Mouse (Mus musculus) heart, adult 2 months (tissue): ENCODE data around the gene Ldb3. TPM values are rescaled to one million over a fixed set of nuclear protein-coding genes. Genes with fewer than 3 reads are reported as not detected.

Experiments
- DNase-seq, 2 experiments: peaks; one replicate each; pipeline ENCODE4 v3.0.0; 2021
- H3K27ac ChIP-seq: fragments of 200-600 bp; 2 replicates; pipeline ENCODE4 v1.8.1; 2022
- H3K27me3 ChIP-seq: fragments of 200-500 bp; 2 replicates; pipeline ENCODE4 v1.6.1; 2012; ENCODE audit warnings: mild to moderate bottlenecking, low read length, inconsistent platforms, mixed read lengths; ENCODE audit not compliant: control insufficient read depth, insufficient read depth
- H3K36me3 ChIP-seq: fragments of 200-500 bp; 2 replicates; pipeline ENCODE4 v1.6.1; 2012; ENCODE audit warnings: low read length, inconsistent platforms; ENCODE audit not compliant: control insufficient read depth, insufficient read depth
- H3K4me1 ChIP-seq: fragments of 200-500 bp; 2 replicates; pipeline ENCODE4 v1.6.1; 2011; ENCODE audit warnings: low read length; ENCODE audit not compliant: control insufficient read depth, insufficient read depth
- H3K4me3 ChIP-seq: fragments of 200-600 bp; 2 replicates; pipeline ENCODE4 v1.8.1; 2022
- H3K79me2 ChIP-seq: fragments of 200-500 bp; replicated peaks from 2 replicates; pipeline ENCODE4 v1.6.1; 2012; ENCODE audit warnings: mild to moderate bottlenecking, inconsistent platforms, low read length, moderate library complexity, mixed read lengths; ENCODE audit not compliant: control insufficient read depth, insufficient read depth
- H3K9ac ChIP-seq: fragments of 200-500 bp; 2 replicates; pipeline ENCODE4 v1.6.1; 2012; ENCODE audit warnings: low read depth, mild to moderate bottlenecking, control low read depth, inconsistent platforms, low read length, mixed read lengths
- CTCF ChIP-seq: fragments of 200-600 bp; IDR thresholded peaks from 2 replicates; pipeline ENCODE4 v1.8.1; 2022; ENCODE audit warnings: antibody characterized with exemption, mild to moderate bottlenecking, moderate library complexity
- EP300 ChIP-seq: fragments of 200-500 bp; IDR thresholded peaks from 2 replicates; pipeline ENCODE4 v1.6.1; 2011; ENCODE audit warnings: low read depth, low read length, control low read depth; ENCODE audit not compliant: insufficient read depth
- POLR2A ChIP-seq: fragments of 200-500 bp; IDR thresholded peaks from 2 replicates; pipeline ENCODE4 v1.6.1; 2011; ENCODE audit warnings: mild to moderate bottlenecking, low read depth, low read length, control low read depth; ENCODE audit not compliant: insufficient read depth
- WGBS: fragments of 180-500 bp; shearing (Covaris S2); methylation state at CpG from one replicate; pipeline ENCODE4 v1.1.7; 2018; 5-methylcytosine and 5-hydroxymethylcytosine counted together
- intact Hi-C: fragments of 180-260 bp; cut with DNase I; formaldehyde crosslinking; loops from one replicate; pipeline ENCODE4 v1.15.1; 2025
- polyA plus RNA-seq: library from polyadenylated mRNA; depleted of rRNA; stranded (reverse); fragments of >200 nt; gene quantifications from 2 replicates; pipeline ENCODE4 v1.2.3, GENCODE M21; 2012
- total RNA-seq, 2 experiments: library from RNA; stranded (reverse); gene quantifications; 2 replicates each; pipeline ENCODE4 v1.2.3; 2021

Ldb3 gene
- total and polyA plus RNA-seq, 3 experiments = 940 to 1,138 (median 1,084) TPM

- TF ChIP-seq EP300 (no peak), POLR2A (no peak), CTCF (no peak)
- WGBS = 80% methylated on average over 8 of the region's 8 CpGs
- Histone ChIP-seq H3K36me3 (peaks cover 3% of the 10 kb centered on the region), H3K27ac (no peak within 1 kb of the TSS), H3K9ac (no peak within 1 kb of the TSS), H3K4me3 (no peak within 1 kb of the TSS), H3K4me1 (no peaks in the 10 kb centered on the region; the same call in 1 of the 2 replicates), H3K27me3 (peaks cover 2% of the 10 kb centered on the region), H3K79me2 (no peaks in the 10 kb centered on the region)
- no peak for DNase-seq
- intact Hi-C loops = no loop called here
These were observed 65.8 kb downstream of the Ldb3 start, which contains the start of gene 9230112D13Rik for GRCm38 (mm10) chr14:34522701-34523100. TSS of gene 9230112D13Rik (minus strand) at chr14:34522801.

DNA sequence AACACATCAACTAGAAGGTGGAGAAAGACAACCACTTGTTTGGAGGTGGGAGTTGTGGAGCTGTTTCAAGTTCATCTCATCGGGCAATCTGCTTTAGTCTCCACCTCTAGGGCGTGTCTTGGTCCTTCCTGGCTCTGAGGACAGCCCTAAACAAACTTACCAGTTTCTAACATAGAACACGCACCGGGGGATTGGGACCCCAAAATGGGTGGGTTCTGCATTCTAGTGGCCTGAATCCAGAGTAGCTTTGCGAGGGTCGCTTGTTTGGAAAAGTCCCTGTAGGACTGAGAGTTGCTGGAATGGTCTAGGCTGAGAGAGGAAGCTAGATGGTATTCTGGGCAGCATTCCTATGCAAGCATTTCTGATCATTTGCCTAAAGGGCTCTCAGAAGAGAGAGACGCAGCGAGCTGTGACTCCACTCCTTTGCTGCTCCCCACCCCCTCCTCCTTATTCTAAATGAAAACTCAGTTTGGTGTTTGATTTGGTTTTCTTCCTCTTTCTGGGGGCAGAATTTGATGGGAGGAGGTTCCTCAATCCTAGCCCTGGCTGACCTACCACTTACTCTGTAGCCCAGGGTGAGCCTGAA lies 70.4 kb downstream of the Ldb3 start:
- WGBS = 63% methylated on average over 8 of the region's 8 CpGs
- no peaks in the 10 kb centered on the region for H3K36me3 ChIP-seq
- peaks cover 3% of the 10 kb centered on the region for H3K4me1 ChIP-seq
- H3K4me3 ChIP-seq = no peak overlapping the region
- H3K27me3 ChIP-seq = peaks cover 2% of the 10 kb centered on the region
- no peaks in the 10 kb centered on the region for H3K79me2 ChIP-seq
- H3K9ac ChIP-seq = no peak overlapping the region
- DNase-seq = no peak
- H3K27ac ChIP-seq = no peak overlapping the region
- intact Hi-C loops = loop anchor here (5.0 kb wide), 1 partner anchor 41 kb away; no protein-coding TSS in a partner anchor
- TF ChIP-seq POLR2A = no peak
- TF ChIP-seq CTCF = no peak
- TF ChIP-seq EP300 = no peak

DNA sequence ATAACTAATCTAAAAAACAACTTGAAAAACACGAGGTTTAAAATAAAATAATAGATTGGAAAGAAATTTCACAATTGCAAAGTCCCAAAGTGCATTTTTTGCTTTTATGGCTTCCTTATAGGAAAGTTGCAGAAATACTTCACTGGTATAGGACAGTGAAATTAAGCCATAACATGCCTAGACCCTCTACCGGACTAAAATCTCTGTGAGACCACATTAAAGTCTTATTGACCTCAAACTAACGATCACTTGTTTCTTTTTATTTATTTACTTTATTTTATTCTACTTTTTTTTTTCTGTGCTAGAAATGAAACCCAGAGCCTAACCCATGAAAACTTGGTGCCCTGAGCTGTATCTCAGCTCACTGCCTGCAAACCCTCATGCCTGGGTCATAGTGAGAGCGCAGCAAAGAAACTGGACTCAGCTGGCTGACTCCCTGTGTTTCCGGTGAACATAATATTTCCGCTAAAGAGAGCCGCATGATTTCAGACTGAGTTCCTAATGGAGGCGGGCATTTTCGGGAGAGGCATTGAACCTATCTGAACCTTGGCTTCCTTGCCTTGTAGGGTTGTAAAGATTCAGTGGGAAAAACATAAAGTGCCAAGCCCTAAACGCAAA lies 71.4 kb downstream of the Ldb3 start:
- Histone ChIP-seq H3K4me1 (peaks cover 3% of the 10 kb centered on the region), H3K36me3 (no peaks in the 10 kb centered on the region), H3K27ac (no peak overlapping the region), H3K9ac (no peak overlapping the region), H3K4me3 (no peak overlapping the region), H3K79me2 (no peaks in the 10 kb centered on the region), H3K27me3 (peaks cover 2% of the 10 kb centered on the region)
- intact Hi-C loops = loop anchor here (5.0 kb wide), 1 partner anchor 40 kb away; no protein-coding TSS in a partner anchor
- no peak for DNase-seq
- WGBS = 75% methylated on average over 10 of the region's 10 CpGs
- no peak for TF ChIP-seq POLR2A
- no peak for TF ChIP-seq CTCF

DNA sequence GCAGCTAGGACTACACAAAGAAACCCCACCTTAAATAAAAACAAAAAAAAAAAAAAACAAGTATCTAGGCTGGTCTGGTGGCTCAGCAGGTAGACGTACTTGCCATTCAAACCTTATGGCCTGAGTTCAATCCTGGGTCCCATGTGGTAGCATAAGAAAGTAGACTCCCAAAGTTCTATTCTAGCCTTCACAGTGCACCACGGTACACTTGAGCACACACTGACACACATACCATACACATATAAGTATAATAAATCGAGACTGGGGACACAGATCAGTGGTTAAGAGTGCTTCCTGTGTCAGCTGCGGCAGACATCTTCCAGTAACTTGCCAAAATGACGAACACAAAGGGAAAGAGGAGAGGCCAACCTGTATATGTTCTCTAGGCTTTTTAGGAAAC lies 72.6 kb downstream of the Ldb3 start:
- Histone ChIP-seq H3K36me3 (no peaks in the 10 kb centered on the region), H3K27ac (no peak overlapping the region), H3K27me3 (peaks cover 2% of the 10 kb centered on the region), H3K4me1 (peaks cover 3% of the 10 kb centered on the region), H3K79me2 (no peaks in the 10 kb centered on the region), H3K4me3 (no peak overlapping the region), H3K9ac (no peak overlapping the region)
- WGBS = 73% methylated on average over 5 of the region's 5 CpGs
- intact Hi-C loops = loop anchor here (5.0 kb wide), 1 partner anchor 39 kb away; no protein-coding TSS in a partner anchor
- TF ChIP-seq EP300 (no peak), POLR2A (no peak), CTCF (no peak)
- DNase-seq = no peak

GRCm38 (mm10) chr14:34514120-34514519 lies 74.4 kb downstream of the Ldb3 start:
- intact Hi-C loops = no loop called here
- WGBS = 20% methylated on average over 6 of the region's 6 CpGs
- TF ChIP-seq POLR2A (no peak), CTCF (peak; percentile 45)
- Histone ChIP-seq H3K9ac (no peak overlapping the region), H3K79me2 (no peaks in the 10 kb centered on the region), H3K4me1 (peaks cover 3% of the 10 kb centered on the region), H3K36me3 (no peaks in the 10 kb centered on the region), H3K27me3 (no peaks in the 10 kb centered on the region), H3K4me3 (no peak overlapping the region), H3K27ac (peak overlapping the region; percentile 18)
- DNase-seq = peak in 1 of 2 experiments; percentile 50

DNA sequence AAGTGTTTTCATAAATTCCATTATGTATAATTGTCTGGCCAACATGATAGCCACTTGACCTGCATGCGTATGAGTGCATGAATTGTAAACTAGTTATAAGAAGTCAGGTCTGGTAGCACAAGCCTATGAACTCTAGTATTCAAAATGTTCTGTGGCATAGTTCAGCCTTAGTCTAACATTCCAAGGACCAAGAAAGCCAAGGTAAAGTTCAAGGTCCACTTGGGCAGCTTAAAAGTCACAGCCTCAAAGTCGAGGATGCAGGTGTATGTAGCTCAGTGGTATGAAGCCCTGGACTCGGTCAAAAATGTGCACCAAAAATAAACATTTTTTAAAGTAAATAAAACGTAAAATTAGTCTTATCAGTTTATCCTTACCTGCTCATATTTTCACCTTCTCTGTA lies 75.9 kb downstream of the Ldb3 start:
- Histone ChIP-seq H3K4me3 (no peak overlapping the region), H3K9ac (no peak overlapping the region), H3K4me1 (peaks cover 5% of the 10 kb centered on the region), H3K36me3 (no peaks in the 10 kb centered on the region), H3K27me3 (no peaks in the 10 kb centered on the region), H3K27ac (no peak overlapping the region), H3K79me2 (no peaks in the 10 kb centered on the region)
- DNase-seq = no peak
- 78% methylated on average over 4 of the region's 4 CpGs for WGBS
- intact Hi-C loops = no loop called here
- TF ChIP-seq EP300 (no peak), CTCF (no peak), POLR2A (no peak)
